Mouse (Mus musculus) Patski (cell line): ENCODE data around the gene Tgfbr3. TPM values are rescaled to one million over a fixed set of nuclear protein-coding genes. Genes with fewer than 3 reads are reported as not detected.
"Not testable (repeated sequence)": the region's sequence is repeated elsewhere in the genome, so short reads cannot be mapped to it uniquely, and the experiment has no call there.

Experiments
- ATAC-seq: fragments of 100-300 bp; one replicate; pipeline ENCODE4 v1.8.0; 2021
- CTCF ChIA-PET: fragments of 350-600 bp; sonication (Branson Sonifier 250); formaldehyde crosslinking; loops from one replicate; lab custom pipeline; 2022; ENCODE audit warnings: inconsistent platforms; lab: Charles Lee
- POLR2A ChIA-PET: fragments of 350-600 bp; sonication (Branson Sonifier 250); formaldehyde crosslinking; loops from one replicate; lab custom pipeline; 2022; ENCODE audit warnings: antibody characterized with exemption, inconsistent platforms; lab: Charles Lee
- DNase-seq: peaks from one replicate; pipeline ENCODE4 v3.0.0-alpha.2; 2011; ENCODE audit warnings: low read depth, low spot score
- H3K27me3 ChIP-seq: fragments of 371-371 bp; one replicate; pipeline ENCODE4 v1.5.1; 2021
- CTCF ChIP-seq: fragments of 100-300 bp; IDR thresholded peaks from one replicate; pipeline ENCODE4 v1.5.1; 2021
- in situ Hi-C: fragments of 300-500 bp; cut with MboI; formaldehyde crosslinking; loops from 3 replicates; pipeline ENCODE4 v1.11.1; 2018; ENCODE audit warnings: low pct_unique_long_range_greater_than_20kb, mixed read lengths
- polyA plus RNA-seq: library from polyadenylated mRNA; unstranded; gene quantifications from one replicate; pipeline ENCODE4 v1.2.3, GENCODE M21; 2021

Gene Tgfbr3
- polyA plus RNA-seq, 1 experiment from 2014 or later: 35.6 TPM

- ATAC-seq: no peak
- DNase-seq: no peak
- no peaks in the 10 kb centered on the region for H3K27me3 ChIP-seq
- POLR2A ChIA-PET: no interaction called here
- in situ Hi-C loops: no loop called here
- TF ChIP-seq CTCF: no peak
- CTCF ChIA-PET: no interaction called here
These were observed 59.2 kb downstream of the Tgfbr3 start for GRCm38 (mm10) chr5:107230189-107230588.

GRCm38 (mm10) chr5:107229037-107229436, 60.4 kb downstream of the Tgfbr3 start:
- ATAC-seq: no peak
- ChIA-PET POLR2A (no interaction called here), CTCF (interaction anchor here (1.1 kb wide), 1 partner anchor 14 kb away, joined by 3 read pairs; no protein-coding TSS in a partner anchor)
- TF ChIP-seq CTCF: no peak
- no peaks in the 10 kb centered on the region for H3K27me3 ChIP-seq
- DNase-seq: no peak
- in situ Hi-C loops: no loop called here

- no peaks in the 10 kb centered on the region for H3K27me3 ChIP-seq
- ATAC-seq: no peak
- no peak for DNase-seq
- in situ Hi-C loops: no loop called here
- CTCF ChIA-PET: no interaction called here
- POLR2A ChIA-PET: no interaction called here
- TF ChIP-seq CTCF: no peak
These were observed 61.8 kb downstream of the Tgfbr3 start for GRCm38 (mm10) chr5:107227580-107227979.

- CTCF ChIA-PET: interaction anchor here (1.8 kb wide), 1 partner anchor 12 kb away, joined by 9 read pairs; no protein-coding TSS in a partner anchor
- in situ Hi-C loops: no loop called here
- POLR2A ChIA-PET: no interaction called here
- no peak for TF ChIP-seq CTCF
- DNase-seq (no peak), ATAC-seq (no peak)
- H3K27me3 ChIP-seq: no peaks in the 10 kb centered on the region
These were observed 64.5 kb downstream of the Tgfbr3 start for GRCm38 (mm10) chr5:107224820-107225417.

- ChIA-PET POLR2A (no interaction called here), CTCF (interaction anchor here (0.7 to 1.9 kb wide), 4 partner anchors 13 to 64 kb away, joined by 3 to 9 read pairs (median 4); no protein-coding TSS in a partner anchor)
- ATAC-seq: no peak
- no peak for TF ChIP-seq CTCF
- no peaks in the 10 kb centered on the region for H3K27me3 ChIP-seq
- DNase-seq: no peak
- in situ Hi-C loops: no loop called here
These were observed 65.3 kb downstream of the Tgfbr3 start for GRCm38 (mm10) chr5:107224151-107224550.

GRCm38 (mm10) chr5:107223483-107223882, 65.9 kb downstream of the Tgfbr3 start:
- POLR2A ChIA-PET: not testable (repeated sequence)
- CTCF ChIA-PET: interaction anchor here (0.7 to 1.9 kb wide), 5 partner anchors 11 to 64 kb away, joined by 3 to 9 read pairs (median 4); no protein-coding TSS in a partner anchor

GRCm38 (mm10) chr5:107223029-107223428, 66.4 kb downstream of the Tgfbr3 start:
- POLR2A ChIA-PET: no interaction called here
- in situ Hi-C loops: no loop called here
- no peak for TF ChIP-seq CTCF
- ATAC-seq (no peak), DNase-seq (no peak)
- no peaks in the 10 kb centered on the region for H3K27me3 ChIP-seq
- CTCF ChIA-PET: interaction anchor here (1.0 to 1.9 kb wide), 5 partner anchors 10 to 65 kb away, joined by 3 to 9 read pairs (median 4); no protein-coding TSS in a partner anchor

More at GRCm38 (mm10) chr5:107223483-107223882, 65.9 kb downstream of the Tgfbr3 start:
- in situ Hi-C loops, DNase-seq, H3K27me3 ChIP-seq, ATAC-seq: not testable (repeated sequence)

- DNase-seq (no peak), ATAC-seq (no peak)
- no peaks in the 10 kb centered on the region for H3K27me3 ChIP-seq
- CTCF ChIA-PET: interaction anchor here (1.0 to 1.9 kb wide), 3 partner anchors 10 to 65 kb away, joined by 4 read pairs; no protein-coding TSS in a partner anchor
- TF ChIP-seq CTCF: no peak
- POLR2A ChIA-PET: no interaction called here
- in situ Hi-C loops: no loop called here
These were observed 66.8 kb downstream of the Tgfbr3 start for GRCm38 (mm10) chr5:107222670-107223005.

- ChIA-PET POLR2A (no interaction called here), CTCF (interaction anchor here (1.0 to 1.9 kb wide), 3 partner anchors 11 to 66 kb away, joined by 3 to 4 read pairs (median 4); no protein-coding TSS in a partner anchor)
- DNase-seq (no peak), ATAC-seq (no peak)
- in situ Hi-C loops: no loop called here
- no peak for TF ChIP-seq CTCF
- H3K27me3 ChIP-seq: no peaks in the 10 kb centered on the region
These were observed 67.3 kb downstream of the Tgfbr3 start for GRCm38 (mm10) chr5:107221892-107222669.

- ChIA-PET CTCF (interaction anchor here (1.4 kb wide), 1 partner anchor 11 kb away, joined by 3 read pairs; no protein-coding TSS in a partner anchor), POLR2A (no interaction called here)
- H3K27me3 ChIP-seq: no peaks in the 10 kb centered on the region
- in situ Hi-C loops: no loop called here
- DNase-seq: no peak
- no peak for TF ChIP-seq CTCF
- no peak for ATAC-seq
These were observed 68.5 kb downstream of the Tgfbr3 start for GRCm38 (mm10) chr5:107220936-107221335.

GRCm38 (mm10) chr5:107219883-107220282, 69.5 kb downstream of the Tgfbr3 start:
- in situ Hi-C loops: no loop called here
- ChIA-PET CTCF (no interaction called here), POLR2A (no interaction called here)
- ATAC-seq (no peak), DNase-seq (no peak)
- TF ChIP-seq CTCF: no peak
- no peaks in the 10 kb centered on the region for H3K27me3 ChIP-seq
